Mouse (Mus musculus): Measurements from ENCODE around the gene Qrsl1.

The Qrsl1 gene

GRCm38 (mm10) chr10:43856351-43856750 is 45.2 kb downstream of the Qrsl1 start:
- DNase-seq: no peak

GRCm38 (mm10) chr10:43855916-43856315 is 45.6 kb downstream of the Qrsl1 start:
- DNase-seq: no peak

GRCm38 (mm10) chr10:43851898-43852297 is 49.6 kb downstream of the Qrsl1 start:
- no peak for DNase-seq

- DNase-seq: no peak
Measured at GRCm38 (mm10) chr10:43849478-43849877, 52.1 kb downstream of the Qrsl1 start.

GRCm38 (mm10) chr10:43846141-43846622 is 55.4 kb downstream of the Qrsl1 start:
- DNase-seq: no peak

- DNase-seq: no peak
Measured at GRCm38 (mm10) chr10:43845442-43845841, 56.1 kb downstream of the Qrsl1 start.

- no peak for DNase-seq
Measured at GRCm38 (mm10) chr10:43841441-43841840, 60.1 kb downstream of the Qrsl1 start.

- no peak for DNase-seq
Measured at GRCm38 (mm10) chr10:43832868-43833267, 68.7 kb downstream of the Qrsl1 start.

- DNase-seq: no peak
Measured at GRCm38 (mm10) chr10:43830251-43831018, 71.1 kb downstream of the Qrsl1 start.

- no peak for DNase-seq
Measured at GRCm38 (mm10) chr10:43828686-43829015, 72.9 kb downstream of the Qrsl1 start.

GRCm38 (mm10) chr10:43827958-43828685 is 73.4 kb downstream of the Qrsl1 start:
- DNase-seq: no peak

GRCm38 (mm10) chr10:43826773-43827621 is 74.5 kb downstream of the Qrsl1 start:
- no peak for DNase-seq

GRCm38 (mm10) chr10:43825696-43826095 is 75.8 kb downstream of the Qrsl1 start:
- no peak for DNase-seq

- no peak for DNase-seq
Measured at GRCm38 (mm10) chr10:43824713-43825112, 76.8 kb downstream of the Qrsl1 start.
